In the genomic region with DNA sequence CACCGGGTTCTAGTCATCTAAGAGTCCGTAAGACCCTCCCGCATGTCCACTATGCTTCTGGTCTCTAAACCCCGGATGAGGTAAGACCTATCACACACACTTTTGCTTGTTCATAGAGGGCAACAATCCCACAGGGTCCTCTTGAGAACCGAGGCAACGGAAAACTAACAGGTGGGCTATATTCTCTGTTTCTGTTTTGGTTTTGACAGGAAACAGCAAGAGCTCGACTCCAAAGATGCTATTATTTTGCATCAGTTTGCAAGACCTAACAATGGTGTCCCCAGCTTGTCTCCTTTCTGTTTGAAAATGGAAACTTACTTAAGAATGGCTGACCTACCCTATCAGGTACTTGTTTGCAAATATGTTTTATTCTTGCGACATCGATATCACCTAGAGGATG, we compare ENCODE assay signal across 20 mouse cellular contexts. TPM values are rescaled to one million over a fixed set of nuclear protein-coding genes. Genes with fewer than 3 reads are reported as not detected.
DNase-seq lines count a peak whose midpoint lies in the region; TF ChIP-seq lines count a peak whose summit lies in the region.
"Had no signal": no experiment of that assay in that cellular context is flagged by ENCODE, and none has a peak within 500 bp of the region (broad histone marks: within the 10 kb centered on the region; RNA-seq: fewer than 3 reads in every experiment).

No protein-coding gene starts in this region.

- H3K4me3 ChIP-seq in CH12.LX (replicated peaks in 1 of 3; ENCODE audit: low read depth in 2 of 3, low read length in 2 of 3, poor library complexity in 1 of 3): no peak overlapping the region

- H3K4me2 ChIP-seq in CH12.LX (ENCODE audit: insufficient read depth, low read depth, poor library complexity, severe bottlenecking): peak overlapping the region; percentile 89

- TF ChIP-seq POLR2A in CH12.LX (IDR thresholded peaks at IDR 0.05; ENCODE audit: low read depth, low read length): peak; percentile 24; the same call in 1 of the 2 replicates

- H3K79me2 ChIP-seq in CH12.LX (replicated peaks; ENCODE audit: control insufficient read depth, extremely low read depth, insufficient read depth, poor library complexity, severe bottlenecking): no peaks in the 10 kb centered on the region

- H3K27ac ChIP-seq in CH12.LX (ENCODE audit: insufficient read depth, low read depth): peak overlapping the region; percentile 30

- peaks cover 18 to 33% of the 10 kb centered on the region in 2 experiments for H3K4me1 ChIP-seq in CH12.LX (ENCODE audit: control insufficient read depth in 1 of 2, insufficient read depth in 2 of 2)

- dilution Hi-C loops in CH12.LX (cut with MboI; ENCODE audit: extremely low pct_ligation_motif_present, extremely low pct_unique_long_range_greater_than_20kb, low sequenced_read_pairs): no loop called here

- no peaks in the 10 kb centered on the region for H3K36me3 ChIP-seq in CH12.LX (replicated peaks in 1 of 2; ENCODE audit: control insufficient read depth in 1 of 2, insufficient read depth in 1 of 2, low read length in 1 of 2)
- H3K36me3 ChIP-seq: G1E had no signal

- TF ChIP-seq RAD21 in CH12.LX (IDR thresholded peaks at IDR 0.05; ENCODE audit: low read depth, low read length): no peak

- intact Hi-C loops in heart, postnatal 10 days (cut with DNase I): no loop called here

- no peak for TF ChIP-seq CTCF in CH12.LX (conservative IDR thresholded peaks at IDR 0.05 in 1 of 2, IDR thresholded peaks at IDR 0.05 in 1 of 2; ENCODE audit: low read depth in 2 of 2, low read length in 2 of 2)

- peak; percentile 62; the same call in 1 of the 2 replicates for TF ChIP-seq EP300 in CH12.LX (IDR thresholded peaks at IDR 0.05; ENCODE audit: low read length)

- in situ Hi-C loops in CH12.LX (cut with MboI; ENCODE audit: low pct_ligation_motif_present, low pct_unique_long_range_greater_than_20kb, low sequenced_read_pairs): no loop called here

- H3K27me3 ChIP-seq in CH12.LX (replicated peaks): no peaks in the 10 kb centered on the region
- H3K27me3 ChIP-seq: Patski had no signal

- no peaks in the 10 kb centered on the region for H3K9me3 ChIP-seq in CH12.LX (replicated peaks; ENCODE audit: low read length)
- H3K9me3 ChIP-seq: G1E had no signal

- peak overlapping the region; percentile 60 for H3K9ac ChIP-seq in CH12.LX (ENCODE audit: insufficient read depth, low read depth)

- peak; percentile 33 for DNase-seq in heart, adult 11 months
- no peak for DNase-seq in heart, postnatal 10 days
- DNase-seq in CH12.LX (ENCODE audit: extremely low read depth): no peak
- no peak for DNase-seq in cerebellum, adult 9-11 months
- DNase-seq: adrenal gland, adult 2 months; adrenal gland, adult 8-10 months; adrenal gland, postnatal 10 days; adrenal gland, postnatal 14 days; adrenal gland, postnatal 25 days; adrenal gland, postnatal 36 days; B cell, adult 2 months; cerebellum, adult 11 months; cerebellum, adult 11-12 months; cerebellum, adult 18-20 months; cerebellum, adult 2 months had no signal

TF ChIP-seq in CH12.LX, 34 proteins besides CTCF, POLR2A, EP300 and RAD21:
- TF ChIP-seq ZNF384 (IDR thresholded peaks at IDR 0.05; ENCODE audit: low read depth, low read length): no peak
- TF ChIP-seq GABPA (IDR thresholded peaks at IDR 0.05; ENCODE audit: insufficient replicate concordance, low read depth, low read length): no peak
- 0 out of 2 replicates have a peak, but pooled peaks have one; percentile 7 for TF ChIP-seq MAFK (IDR thresholded peaks at IDR 0.05; ENCODE audit: insufficient replicate concordance, low read length)
- TF ChIP-seq CHD2 (IDR thresholded peaks at IDR 0.05; ENCODE audit: low read length): no peak
- no peak for TF ChIP-seq USF1 (IDR thresholded peaks at IDR 0.05; ENCODE audit: low read depth, low read length)
- TF ChIP-seq JUN (IDR thresholded peaks at IDR 0.05; ENCODE audit: insufficient read depth, low read depth, low read length): no peak
- 0 out of 2 replicates have a peak, but pooled peaks have one; percentile 27 for TF ChIP-seq MYC (IDR thresholded peaks at IDR 0.05; ENCODE audit: low read depth, low read length)
- no peak for TF ChIP-seq JUND (conservative IDR thresholded peaks at IDR 0.05; ENCODE audit: low read depth, low read length)
- TF ChIP-seq USF2 (conservative IDR thresholded peaks at IDR 0.05; ENCODE audit: low read depth, low read length): no peak
- TF ChIP-seq E2F4 (IDR thresholded peaks at IDR 0.05; ENCODE audit: insufficient replicate concordance, low read depth, low read length): no peak
- no peak; the same call in 1 of the 2 replicates for TF ChIP-seq MXI1 (IDR thresholded peaks at IDR 0.05; ENCODE audit: low read depth, low read length)
- 0 out of 2 replicates have a peak, but pooled peaks have one; percentile 49 for TF ChIP-seq TCF12 (IDR thresholded peaks at IDR 0.05; ENCODE audit: low read depth, low read length)
- no peak for TF ChIP-seq SMC3 (IDR thresholded peaks at IDR 0.05; ENCODE audit: low read depth, low read length)
- peak; percentile 70 for TF ChIP-seq ETS1 (conservative IDR thresholded peaks at IDR 0.05; ENCODE audit: low read depth, low read length)
- TF ChIP-seq CHD1 (IDR thresholded peaks at IDR 0.05; ENCODE audit: low read depth, low read length): no peak
- TF ChIP-seq NELFE (IDR thresholded peaks at IDR 0.05; ENCODE audit: low read depth, low read length): no peak
- no peak; the same call in 1 of the 2 replicates for TF ChIP-seq BHLHE40 (IDR thresholded peaks at IDR 0.05; ENCODE audit: low read depth, low read length)
- peak; percentile 51; the same call in 1 of the 2 replicates for TF ChIP-seq SIN3A (IDR thresholded peaks at IDR 0.05; ENCODE audit: low read length)
- peak; percentile 77 for TF ChIP-seq IRF4 (IDR thresholded peaks at IDR 0.05; ENCODE audit: low read depth, low read length)
- no peak for TF ChIP-seq ELF1 (IDR thresholded peaks at IDR 0.05; ENCODE audit: low read depth, low read length)
- 0 out of 2 replicates have a peak, but pooled peaks have one; percentile 11 for TF ChIP-seq TBP (conservative IDR thresholded peaks at IDR 0.05; ENCODE audit: low read depth, low read length)
- TF ChIP-seq RCOR1 (conservative IDR thresholded peaks at IDR 0.05; ENCODE audit: low read depth, low read length): no peak

RNA-seq across cellular contexts. Expression of gene Faxc, which starts 5.3 kb away (rescaled TPM):
- 1 to 10 TPM; 2.3 to 2.5 TPM for total RNA-seq in heart, postnatal 10 days (2021)
- total RNA-seq in CH12.LX (2012; rRNA removed) (1.7 and 2.1 TPM in 2 replicates), CH12.LX (2014; rRNA removed) (0.16 TPM in 2 replicates)
- polyA plus RNA-seq in CH12.LX (2012; ENCODE audit: insufficient read length, low read depth): 0.33 and 0.37 TPM in 2 replicates
- total RNA-seq: MEL had no signal
- polyA plus RNA-seq: activated CD4-positive, CD25-positive, alpha-beta regulatory T cell, adult 4 months; CD4-positive, CD25-positive, alpha-beta regulatory T cell, adult 4 months; G1E had no signal

RNA-seq across cellular contexts. Expression of gene Coq3, which starts 57.0 kb away (rescaled TPM):
- 10 to 100 TPM; 28.4 to 29.0 TPM for total RNA-seq in heart, postnatal 10 days (2021)
- total RNA-seq in CH12.LX (2012; rRNA removed) (6.7 and 8.2 TPM in 2 replicates), CH12.LX (2014; rRNA removed) (9.0 and 9.2 TPM in 2 replicates)
- 5.1 and 5.7 TPM in 2 replicates for polyA plus RNA-seq in CH12.LX (2012; ENCODE audit: insufficient read length, low read depth)
